Mouse (Mus musculus): ENCODE measurements around the gene Scrn1.

DNA sequence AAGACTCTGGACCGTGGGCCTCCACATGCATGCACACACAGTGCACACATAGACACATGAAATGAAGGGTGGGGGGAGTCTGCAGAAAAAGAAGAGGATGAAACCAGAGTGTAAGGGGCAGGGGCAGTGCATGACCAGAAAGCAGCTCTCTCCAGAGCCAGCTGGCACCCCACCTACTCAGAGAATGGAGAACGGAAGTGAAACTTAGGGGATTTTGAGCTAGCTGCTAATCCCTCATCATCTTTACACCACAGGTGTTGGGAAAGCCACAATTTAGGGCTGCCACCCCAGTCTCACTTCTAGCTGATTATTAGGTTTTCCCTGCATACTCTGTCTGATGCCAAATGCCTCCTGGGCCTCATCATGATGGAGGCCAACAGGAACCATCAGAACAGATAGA is 36.1 kb downstream of the Scrn1 start:
- TF ChIP-seq CTCF (IDR thresholded peaks at IDR 0.05) (no peak), EP300 (IDR thresholded peaks at IDR 0.05) (no peak)

All from lung, postnatal 0 days (tissue).